Mouse (Mus musculus): ENCODE results near the gene Tpx2.

DNA sequence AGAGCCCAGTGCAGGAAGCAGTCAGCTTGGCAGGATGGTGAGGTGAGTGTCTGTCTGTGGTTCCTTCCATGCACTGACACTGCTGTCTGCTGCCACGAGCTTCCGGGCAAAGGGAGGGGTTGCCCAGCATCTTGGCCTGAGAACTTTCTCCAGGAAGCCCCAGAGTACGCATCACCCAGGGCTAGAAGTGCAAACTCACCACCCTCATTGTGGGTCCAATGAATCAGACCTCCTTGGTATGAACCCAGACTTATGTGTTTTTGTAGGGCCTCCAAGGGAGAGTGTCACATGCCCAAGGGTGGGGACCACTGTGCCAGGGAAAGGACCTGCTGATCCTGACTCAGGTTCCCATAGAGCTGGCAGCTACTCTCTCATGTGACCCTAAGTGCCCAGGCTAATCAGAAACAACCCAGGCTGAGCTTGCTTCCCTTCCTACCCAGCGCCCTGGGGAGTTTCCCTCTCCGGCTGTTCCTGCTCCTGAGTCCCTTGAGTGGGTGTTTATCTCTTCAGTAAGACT lies 56.4 kb downstream of the Tpx2 start:
- TF ChIP-seq CTCF (IDR thresholded peaks at IDR 0.05; ENCODE audit: extremely low read depth, insufficient read length, insufficient replicate concordance, low read depth, low read length) (no peak), POLR2A (IDR thresholded peaks at IDR 0.05; ENCODE audit: low read depth, low read length) (no peak)
